In genomic region chr6:4655466-4655865, GRCm38 (mm10) we compare ENCODE assay signal across 18 mouse cellular contexts. TPM values are rescaled to one million over a fixed set of nuclear protein-coding genes. Genes with fewer than 3 reads are reported as not detected.
A peak's percentile ranks its signal among the peaks of the same experiment; 100 is the strongest.
DNase-seq lines count a peak whose midpoint lies in the region; ATAC-seq lines count a peak whose summit lies in the region.
"Had no signal": no experiment of that assay in that cellular context is flagged by ENCODE, and none has a peak within 500 bp of the region (broad histone marks: within the 10 kb centered on the region; RNA-seq: fewer than 3 reads in every experiment).

No protein-coding gene starts in this region.

- ATAC-seq in forebrain, embryonic 16.5 days, result 0 out of 2 replicates have a peak, but pooled peaks have one; percentile 41
- no peak for ATAC-seq in forebrain, embryonic 14.5 days
- no peak for ATAC-seq in limb, embryonic 13.5 days (ENCODE audit: low FRiP score, low read depth)
- ATAC-seq: hindbrain, postnatal 0 days had no signal

- no peaks in the 10 kb centered on the region for H3K36me3 ChIP-seq in forebrain, embryonic 16.5 days (ENCODE audit: control insufficient read depth, insufficient read depth)
- H3K36me3 ChIP-seq in forebrain, embryonic 14.5 days (ENCODE audit: control insufficient read depth, insufficient read depth, low read length), result no peaks in the 10 kb centered on the region
- no peaks in the 10 kb centered on the region for H3K36me3 ChIP-seq in limb, embryonic 13.5 days
- peaks cover 3% of the 10 kb centered on the region; the same call in 1 of the 2 replicates for H3K36me3 ChIP-seq in limb, embryonic 10.5 days
- H3K36me3 ChIP-seq: heart, embryonic 15.5 days; hindbrain, embryonic 13.5 days had no signal

- no peak overlapping the region for H3K9ac ChIP-seq in forebrain, embryonic 16.5 days (replicated peaks; ENCODE audit: low read depth, low read length)
- no peak overlapping the region for H3K9ac ChIP-seq in forebrain, embryonic 14.5 days (ENCODE audit: low read length)
- H3K9ac ChIP-seq in limb, embryonic 13.5 days, result no peak overlapping the region
- H3K9ac ChIP-seq: heart, embryonic 15.5 days; hindbrain, embryonic 13.5 days had no signal

- H3K4me3 ChIP-seq in forebrain, embryonic 16.5 days (replicated peaks; ENCODE audit: low read length), result no peak overlapping the region
- H3K4me3 ChIP-seq in forebrain, embryonic 14.5 days (ENCODE audit: low read depth, low read length), result no peak overlapping the region
- H3K4me3 ChIP-seq in limb, embryonic 13.5 days, result no peak overlapping the region
- H3K4me3 ChIP-seq in limb, embryonic 10.5 days, result no peak overlapping the region
- H3K4me3 ChIP-seq: heart, embryonic 15.5 days; hindbrain, embryonic 13.5 days had no signal

- WGBS in forebrain, embryonic 16.5 days, result 65% methylated on average over 5 of the region's 5 CpGs
- 79% methylated on average over 5 of the region's 5 CpGs for WGBS in forebrain, embryonic 14.5 days
- 82% methylated on average over 5 of the region's 5 CpGs for WGBS in limb, embryonic 13.5 days
- 84% methylated on average over 5 of the region's 5 CpGs for WGBS in limb, embryonic 10.5 days

- no peaks in the 10 kb centered on the region for H3K4me1 ChIP-seq in forebrain, embryonic 16.5 days (replicated peaks; ENCODE audit: control insufficient read depth, insufficient read depth, low read length)
- no peaks in the 10 kb centered on the region for H3K4me1 ChIP-seq in forebrain, embryonic 14.5 days (ENCODE audit: control insufficient read depth, insufficient read depth, low read length)
- no peaks in the 10 kb centered on the region for H3K4me1 ChIP-seq in limb, embryonic 13.5 days
- H3K4me1 ChIP-seq in limb, embryonic 10.5 days, result no peaks in the 10 kb centered on the region
- H3K4me1 ChIP-seq: heart, embryonic 15.5 days; hindbrain, embryonic 13.5 days had no signal

- no peak overlapping the region for H3K27ac ChIP-seq in forebrain, embryonic 16.5 days (ENCODE audit: low read length)
- no peak overlapping the region for H3K27ac ChIP-seq in forebrain, embryonic 14.5 days (ENCODE audit: low read depth, low read length)
- H3K27ac ChIP-seq in limb, embryonic 13.5 days, result peak overlapping the region; percentile 28; the same call in 1 of the 2 replicates
- no peak overlapping the region for H3K27ac ChIP-seq in limb, embryonic 10.5 days
- H3K27ac ChIP-seq: heart, embryonic 15.5 days; hindbrain, embryonic 13.5 days; hindbrain, postnatal 0 days had no signal

- no peaks in the 10 kb centered on the region for H3K9me3 ChIP-seq in forebrain, embryonic 16.5 days (ENCODE audit: control insufficient read depth, low read length)
- no peaks in the 10 kb centered on the region for H3K9me3 ChIP-seq in forebrain, embryonic 14.5 days (replicated peaks; ENCODE audit: control insufficient read depth, low read length)
- peaks cover 6% of the 10 kb centered on the region; the same call in 1 of the 2 replicates for H3K9me3 ChIP-seq in limb, embryonic 13.5 days
- H3K9me3 ChIP-seq in limb, embryonic 10.5 days (replicated peaks), result no peaks in the 10 kb centered on the region
- H3K9me3 ChIP-seq: heart, embryonic 15.5 days; hindbrain, embryonic 13.5 days had no signal

- H3K27me3 ChIP-seq in forebrain, embryonic 16.5 days (replicated peaks; ENCODE audit: control insufficient read depth, insufficient read depth, low read length), result no peaks in the 10 kb centered on the region
- H3K27me3 ChIP-seq in forebrain, embryonic 14.5 days (replicated peaks; ENCODE audit: control insufficient read depth, insufficient read depth, low read length), result no peaks in the 10 kb centered on the region
- H3K27me3 ChIP-seq in limb, embryonic 13.5 days, result no peaks in the 10 kb centered on the region
- H3K27me3 ChIP-seq in limb, embryonic 10.5 days (ENCODE audit: low read depth, poor library complexity, severe bottlenecking), result no peaks in the 10 kb centered on the region
- H3K27me3 ChIP-seq: heart, embryonic 15.5 days; hindbrain, embryonic 13.5 days had no signal

- no peak overlapping the region for H3K4me2 ChIP-seq in forebrain, embryonic 16.5 days (ENCODE audit: low read length)
- no peak overlapping the region for H3K4me2 ChIP-seq in forebrain, embryonic 14.5 days (ENCODE audit: low read length)
- no peak overlapping the region for H3K4me2 ChIP-seq in limb, embryonic 13.5 days (replicated peaks)
- H3K4me2 ChIP-seq: heart, embryonic 11.5 days; heart, embryonic 15.5 days; hindbrain, embryonic 13.5 days had no signal

- no peak for DNase-seq in forebrain, embryonic 14.5 days (ENCODE audit: low spot score)
- no peak for DNase-seq in limb, embryonic 10.5 days (ENCODE audit: low spot score)
- DNase-seq in brain, adult 2 months (ENCODE audit: low read depth, low spot score), result peak; percentile 12
- no peak for DNase-seq in layer of hippocampus, postnatal 25 days (ENCODE audit: extremely low spot score in 1 of 2, low spot score in 1 of 2)
- DNase-seq in cerebellum, postnatal 14 days, result no peak
- DNase-seq: adrenal gland, postnatal 10 days; cerebellum, adult 11-12 months; cerebellum, adult 9-10 months; cerebellum, postnatal 36 days; gastrocnemius, postnatal 36 days; heart, adult 11 months; heart, postnatal 14 days had no signal

RNA-seq across cellular contexts. Expression of gene Casd1, which starts 54.8 kb away (rescaled TPM):
- 36.8 and 41.7 TPM in 2 replicates for polyA plus RNA-seq in forebrain, embryonic 16.5 days (2015; fragmentation: Nextera tagmentation; extraction: Ambion mirVana)
- polyA plus RNA-seq in forebrain, embryonic 14.5 days (2014; fragmentation: Nextera tagmentation; extraction: Ambion mirVana), result 41.8 and 43.5 TPM in 2 replicates
- polyA plus RNA-seq in limb, embryonic 13.5 days (2015; fragmentation: Nextera tagmentation; extraction: Ambion mirVana), result 38.6 and 40.3 TPM in 2 replicates
- 84.3 and 89.6 TPM in 2 replicates for polyA plus RNA-seq in limb, embryonic 10.5 days (2016; fragmentation: Nextera tagmentation; extraction: Ambion mirVana)
- 10 to 100 TPM; 47.6 to 49.8 TPM for total RNA-seq in layer of hippocampus, postnatal 25 days (2021)
